Mouse (Mus musculus) spleen, embryonic (tissue): Measurements from ENCODE around the gene Akr1b8.
"Not testable (repeated sequence)": the region's sequence is repeated elsewhere in the genome, so short reads cannot be mapped to it uniquely, and the experiment has no call there.

ENCODE experiments used
- CTCF ChIA-PET: fragments of 350-600 bp; sonication (Branson Sonifier 250); formaldehyde crosslinking; loops from one replicate; lab custom pipeline; 2022; lab: Charles Lee

Gene Akr1b8

DNA sequence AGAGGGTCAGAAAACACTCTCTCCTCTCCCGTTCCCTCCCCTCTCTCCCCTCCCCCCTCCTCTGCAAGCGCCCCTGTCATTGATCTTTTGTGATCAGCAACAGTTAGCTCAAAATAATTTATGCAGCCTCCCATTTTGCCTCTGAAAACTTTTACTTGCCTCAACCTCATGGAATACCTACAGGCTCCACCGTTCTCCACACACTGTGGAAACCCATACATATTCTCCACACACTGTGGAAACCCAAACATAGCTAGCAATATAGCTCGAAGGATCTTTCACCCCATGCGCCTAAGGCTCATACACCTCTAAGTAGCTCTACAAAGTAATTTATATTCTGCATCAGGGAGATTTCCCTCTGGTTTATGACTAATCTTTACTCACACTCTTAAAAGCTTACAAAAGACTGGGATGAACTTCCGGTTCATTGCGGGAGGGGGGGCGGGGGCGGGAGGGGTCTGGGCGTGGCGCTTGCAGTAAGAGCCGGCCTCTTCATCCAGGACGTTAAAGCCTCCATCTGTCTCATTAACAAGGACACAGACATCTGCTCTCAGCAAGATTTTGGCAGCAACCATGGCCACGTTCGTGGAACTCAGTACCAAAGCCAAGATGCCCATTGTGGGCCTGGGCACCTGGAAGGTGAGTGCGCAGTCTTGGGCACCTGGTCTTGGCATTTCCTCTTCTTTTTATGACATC, at the start of gene Akr1b8:
Akr1b8 (plus strand) TSS at position 462 of the 696 bp plus-strand sequence.
- CTCF ChIA-PET: interaction anchor here (0.6 kb wide), 1 partner anchor 51 kb away, joined by 5 read pairs; no protein-coding TSS in a partner anchor

DNA sequence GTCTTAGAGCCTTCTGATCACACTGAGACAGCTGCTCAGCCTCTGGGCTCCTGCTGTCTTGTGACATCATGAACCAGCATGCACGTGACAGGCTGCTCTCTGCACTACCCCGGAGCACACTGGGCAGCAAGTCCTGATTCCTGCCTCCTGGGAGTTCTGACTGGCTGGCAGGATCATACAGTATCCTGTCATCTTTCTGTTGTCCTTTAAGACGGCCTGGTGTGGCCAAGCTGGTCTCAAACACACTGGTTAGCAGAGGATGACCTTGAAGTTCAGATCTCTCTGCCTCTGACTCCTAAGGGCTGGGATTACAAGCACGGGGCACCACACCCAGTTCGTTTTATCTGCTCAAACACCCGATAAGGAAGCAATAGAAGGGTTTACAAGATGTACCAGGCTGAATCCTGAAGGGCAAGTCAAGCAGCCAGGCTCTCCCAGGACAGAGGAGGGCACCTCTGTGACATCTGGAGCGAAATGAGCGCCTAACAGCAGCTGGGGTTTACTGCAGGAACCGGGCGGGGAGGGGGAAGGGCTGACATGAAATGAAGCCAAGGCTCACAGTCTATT, 49.2 kb upstream of the Akr1b8 start:
- CTCF ChIA-PET: interaction anchor here (1.2 kb wide), 1 partner anchor 12 kb away, joined by 3 read pairs; no protein-coding TSS in a partner anchor

DNA sequence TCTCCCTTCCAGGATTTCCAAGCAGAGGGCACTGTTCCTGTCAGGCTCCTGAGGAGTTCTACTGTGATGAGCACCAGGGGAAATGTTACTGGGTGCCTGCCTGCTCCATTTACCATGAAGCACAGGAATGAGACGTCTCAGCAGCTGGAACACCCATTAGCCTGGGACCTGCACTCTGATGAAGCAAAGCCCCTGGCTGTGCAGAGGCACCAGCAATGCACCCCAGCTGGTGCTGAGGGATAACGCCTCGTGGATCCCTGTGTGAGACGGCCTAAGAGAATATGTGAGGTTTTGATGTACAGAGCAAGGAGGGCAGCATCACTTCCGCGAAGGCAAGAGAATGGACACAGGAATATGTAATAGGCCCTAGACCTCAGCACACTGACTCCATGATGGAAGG, 47.1 kb upstream of the Akr1b8 start:
- CTCF ChIA-PET: no interaction called here

DNA sequence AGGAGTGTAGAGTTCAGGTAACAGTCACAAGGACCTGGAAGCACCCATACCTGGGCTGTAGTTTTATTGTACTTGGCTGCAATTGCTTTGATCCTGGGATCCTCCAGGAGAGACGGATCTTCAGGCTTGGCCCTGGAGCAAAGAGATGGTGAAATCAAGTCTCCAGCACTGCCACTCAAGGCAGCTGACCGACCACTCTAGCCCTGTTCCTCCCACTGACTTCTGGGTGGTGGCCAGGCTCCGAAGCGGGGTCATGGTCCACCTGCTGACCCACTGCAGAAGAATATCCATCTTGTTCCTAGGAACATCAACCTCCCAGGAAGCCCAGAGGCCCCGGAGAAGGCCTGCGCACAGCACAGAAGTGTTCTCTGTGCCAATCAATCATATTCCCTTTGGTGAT, 44.4 kb upstream of the Akr1b8 start:
- CTCF ChIA-PET: no interaction called here

DNA sequence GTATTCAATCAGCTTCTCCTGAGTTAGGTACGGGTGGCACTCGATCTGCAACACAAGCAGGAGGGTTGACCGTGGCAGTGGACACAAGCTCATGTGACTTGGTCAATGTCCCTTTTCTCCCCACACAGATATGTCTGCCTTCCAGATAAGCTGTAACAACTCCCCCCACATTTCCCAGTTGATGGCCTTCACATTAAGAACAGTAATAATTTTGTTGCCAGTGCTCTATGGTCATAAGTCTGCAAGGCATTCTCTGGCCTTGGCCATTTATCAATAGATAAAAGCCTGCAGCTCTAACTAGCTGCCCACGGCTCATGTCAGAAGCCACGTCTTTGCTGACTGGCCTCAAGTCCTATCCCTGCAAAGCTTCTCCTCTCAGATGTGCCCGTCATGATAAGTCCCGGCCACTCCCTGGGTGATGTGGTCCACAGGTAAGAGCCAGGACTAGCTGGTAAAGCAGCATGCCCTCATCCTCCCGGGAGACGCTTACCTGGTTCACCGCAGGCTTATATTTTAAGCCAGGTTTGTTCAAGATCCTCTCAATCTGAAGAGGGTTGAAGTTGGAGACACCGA, 43.8 kb upstream of the Akr1b8 start:
- CTCF ChIA-PET: no interaction called here

DNA sequence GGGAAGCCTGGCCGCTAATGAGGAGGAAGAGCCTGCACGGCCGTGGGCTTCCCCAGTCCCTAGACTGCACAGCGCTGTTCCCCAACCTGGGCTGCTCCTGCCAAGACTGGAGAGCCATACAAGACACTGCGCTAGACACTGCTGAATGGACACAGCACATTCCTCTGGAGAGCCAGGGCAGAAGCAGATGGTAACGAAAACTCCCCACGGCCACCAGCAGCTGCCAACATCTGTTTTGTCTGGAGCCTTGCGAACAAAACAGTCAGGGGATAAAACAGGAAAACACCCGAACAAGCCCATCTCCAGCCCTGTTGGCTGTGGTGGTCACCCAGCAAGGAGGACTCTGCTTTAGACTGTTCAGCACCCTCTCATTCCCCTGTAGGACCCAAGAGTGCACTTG, 40.5 kb upstream of the Akr1b8 start:
- CTCF ChIA-PET: no interaction called here

DNA sequence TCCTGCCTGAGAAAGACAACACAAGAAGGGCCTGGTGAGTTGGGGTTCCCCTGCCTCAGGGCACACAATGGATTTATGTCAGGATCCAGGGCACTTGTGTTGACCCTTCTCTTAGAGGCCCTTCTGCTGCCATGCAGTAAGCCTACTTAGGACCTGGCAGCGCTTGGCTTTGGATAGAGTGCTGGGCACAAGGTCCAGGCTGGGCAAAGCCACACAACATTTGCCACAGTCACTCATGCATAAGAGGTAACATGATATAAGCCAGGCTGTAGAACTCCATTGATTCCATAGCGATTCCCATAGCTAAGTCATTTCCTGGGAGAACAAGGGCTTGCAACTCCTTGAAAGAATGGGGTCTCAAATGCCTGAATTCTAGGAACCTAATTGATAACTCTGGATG, 40.0 kb upstream of the Akr1b8 start:
- CTCF ChIA-PET: no interaction called here

DNA sequence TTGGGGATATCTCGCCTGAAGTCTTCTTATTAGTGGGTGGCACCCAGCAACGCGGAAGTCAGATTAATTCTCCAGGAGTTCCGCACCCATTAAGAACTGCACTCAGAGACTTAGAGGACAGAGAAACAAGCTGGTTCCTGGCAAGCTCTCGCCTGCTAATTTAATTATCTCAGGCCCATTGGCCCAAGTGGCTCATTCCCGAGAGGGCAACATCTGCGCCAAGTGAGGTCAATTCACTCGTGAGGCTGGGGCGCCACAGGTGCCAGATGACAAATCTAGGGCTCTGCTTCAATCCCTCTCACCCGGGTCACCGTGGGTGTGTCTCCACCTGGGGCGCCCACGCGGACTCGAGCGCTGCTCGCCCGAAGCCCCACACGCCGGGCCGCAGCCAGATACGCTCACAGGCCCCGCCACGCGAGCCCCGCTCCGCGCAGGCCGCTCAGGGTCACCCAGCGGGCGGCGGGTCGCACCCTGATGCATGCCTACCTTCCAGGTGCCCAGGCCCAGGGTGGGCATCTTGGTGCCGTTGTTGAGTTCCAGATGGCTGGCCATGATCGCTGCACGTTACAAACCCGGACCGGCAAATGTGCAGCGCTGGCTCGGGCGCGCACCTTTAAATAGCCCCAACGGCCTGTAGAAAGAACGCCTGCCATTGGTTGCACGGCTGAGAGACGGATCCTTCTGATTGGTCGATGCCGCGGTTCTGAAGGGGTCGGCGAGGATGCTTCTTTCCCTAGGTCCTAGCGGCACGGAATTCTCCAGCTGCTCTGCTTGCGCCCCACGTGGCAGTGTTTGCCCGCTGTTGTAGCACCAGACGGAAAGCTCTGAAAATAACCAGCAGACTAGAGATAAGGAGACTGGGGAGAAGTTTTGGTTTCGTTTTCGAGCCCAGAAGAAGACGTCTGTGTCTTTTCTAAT, 36.8 kb upstream of the Akr1b8 start, which contains the start of gene Akr1b3:
Akr1b3 (minus strand) TSS at position 625 of the 918 bp plus-strand sequence.
- CTCF ChIA-PET: interaction anchor here (0.6 to 0.7 kb wide), 2 partner anchors 12 to 684 kb away, joined by 3 to 10 read pairs; no protein-coding TSS in a partner anchor

DNA sequence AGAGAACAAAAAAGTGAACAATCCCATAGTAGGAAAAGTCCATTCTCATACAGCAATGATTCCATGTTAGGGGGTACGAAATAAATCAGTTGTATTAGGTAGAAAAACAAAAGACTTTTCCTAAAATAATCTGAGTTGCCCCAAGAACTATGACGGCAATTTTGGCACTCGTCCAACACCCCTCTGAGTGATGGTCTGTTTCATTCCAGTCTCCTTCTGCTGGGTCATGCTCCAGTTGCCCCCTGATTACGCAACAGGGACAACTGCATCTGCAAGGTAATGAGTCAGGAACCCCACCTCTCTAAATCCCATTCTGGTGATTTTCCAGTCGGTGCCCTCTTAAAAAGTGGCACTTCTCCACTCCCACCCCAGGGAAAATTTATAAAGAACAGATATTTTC, 35.7 kb upstream of the Akr1b8 start:
- CTCF ChIA-PET: no interaction called here

DNA sequence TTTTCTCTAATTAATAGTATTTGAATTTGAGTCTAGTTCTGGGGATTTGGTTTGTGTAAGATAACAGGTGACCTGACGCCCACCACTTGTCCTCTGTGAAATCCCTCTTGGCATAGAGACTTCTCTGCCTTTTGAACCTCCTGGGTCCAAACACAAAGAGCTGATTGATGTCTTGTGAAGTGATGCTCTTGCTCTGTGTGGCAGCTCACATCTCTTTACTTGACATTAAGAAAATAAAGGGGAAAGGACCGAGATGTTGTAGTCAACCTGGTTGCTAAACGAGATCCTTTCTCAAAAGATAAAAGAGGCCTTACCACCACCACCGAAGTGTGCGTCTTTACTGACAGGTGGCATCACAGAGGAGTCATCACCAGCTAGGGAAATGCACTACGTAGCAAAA, 35.3 kb upstream of the Akr1b8 start:
- CTCF ChIA-PET: no interaction called here

DNA sequence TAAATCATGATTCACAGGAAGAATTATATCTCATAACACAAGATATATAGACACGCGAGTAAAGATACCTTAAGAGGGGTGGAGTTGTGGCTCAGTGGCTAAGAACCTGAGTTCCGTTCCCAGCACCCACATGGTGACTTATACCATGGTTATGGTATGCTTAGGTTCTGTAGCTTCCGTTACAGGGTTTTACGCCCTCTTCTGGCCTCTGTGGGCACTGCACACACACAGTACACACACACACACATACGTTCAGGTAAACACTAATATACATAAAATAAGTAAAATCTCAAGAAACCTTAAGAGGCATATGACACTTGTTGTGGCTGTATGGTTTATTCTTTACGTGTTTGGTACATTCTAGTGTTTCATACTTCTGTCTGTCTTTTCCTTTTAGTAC, 31.8 kb upstream of the Akr1b8 start:
- CTCF ChIA-PET: no interaction called here

DNA sequence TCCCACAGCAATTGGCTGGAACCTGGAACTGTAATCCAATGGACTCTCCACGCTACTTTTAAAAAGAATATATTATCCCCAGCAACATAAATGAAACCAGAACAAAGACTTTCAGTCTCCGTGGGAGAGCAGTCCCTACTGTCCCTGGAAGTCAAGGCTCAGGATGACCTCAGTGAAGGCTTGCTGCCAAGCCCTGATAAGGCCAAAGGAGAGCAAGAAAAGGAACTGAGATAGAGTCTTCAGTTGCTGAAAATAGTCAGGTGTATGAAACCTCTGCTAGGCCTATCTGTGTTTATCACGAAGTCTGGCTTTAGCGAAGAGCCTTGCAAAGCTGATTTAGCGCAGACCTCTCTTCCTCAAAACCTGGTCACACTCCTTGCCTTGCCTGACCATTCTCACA, 22.5 kb upstream of the Akr1b8 start:
- CTCF ChIA-PET: no interaction called here

DNA sequence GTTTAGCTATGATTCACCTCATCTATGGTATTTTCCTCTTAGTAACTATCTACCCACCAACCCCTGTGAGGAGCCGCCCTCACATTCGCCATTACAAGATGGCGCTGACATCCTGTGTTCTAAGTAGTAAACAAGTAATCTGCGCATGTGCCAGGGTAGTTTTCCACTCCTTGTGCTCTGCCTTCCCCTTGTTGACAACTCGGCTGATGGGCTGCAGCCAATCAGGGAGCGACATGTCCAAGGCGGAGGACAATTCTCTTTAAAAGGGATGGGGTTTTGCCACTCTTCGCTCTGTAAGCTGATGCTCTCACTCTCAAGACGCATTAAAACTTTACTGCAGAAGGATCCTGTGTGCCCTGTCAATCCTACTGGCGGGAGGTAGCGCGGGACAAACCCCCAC, 22.1 kb upstream of the Akr1b8 start:
- CTCF ChIA-PET: not testable (repeated sequence)

DNA sequence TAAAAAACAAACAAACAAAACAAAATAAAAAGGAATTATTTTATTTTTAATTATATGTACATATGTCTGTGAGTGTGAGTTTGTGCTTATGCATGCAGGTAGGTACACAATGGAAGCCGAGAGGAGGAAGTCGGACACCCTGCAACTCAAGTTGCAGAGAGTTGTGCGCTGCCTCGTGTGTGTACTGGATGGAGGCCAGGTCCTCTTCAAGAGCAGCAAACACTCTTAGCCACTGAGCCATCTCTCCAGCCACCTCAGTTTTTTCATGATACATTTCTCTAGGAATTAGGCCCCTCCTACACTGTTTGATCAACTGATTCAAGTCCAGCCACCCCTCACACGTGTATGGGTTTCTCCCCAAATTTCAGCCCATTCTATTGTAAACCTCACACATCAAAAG, 19.2 kb upstream of the Akr1b8 start:
- CTCF ChIA-PET: no interaction called here

DNA sequence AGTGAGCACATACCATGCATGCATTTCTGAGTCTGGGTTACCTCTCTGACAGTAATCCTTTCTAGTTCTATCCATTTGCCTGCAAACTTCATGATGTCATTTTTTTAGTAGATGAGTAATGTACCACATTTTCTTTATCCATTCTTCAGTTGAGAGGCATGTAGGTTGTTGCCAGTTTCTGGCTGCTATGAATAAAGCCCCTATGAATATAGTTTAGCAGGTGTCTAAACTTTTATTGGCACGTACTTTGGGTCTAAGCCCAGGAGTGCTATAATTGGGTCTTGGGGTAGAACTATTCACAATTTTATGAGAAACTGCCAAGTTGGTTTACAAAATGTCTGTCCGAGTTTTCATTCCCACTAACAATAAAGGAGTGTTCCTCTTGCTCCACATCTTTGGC, 16.1 kb upstream of the Akr1b8 start:
- CTCF ChIA-PET: no interaction called here

DNA sequence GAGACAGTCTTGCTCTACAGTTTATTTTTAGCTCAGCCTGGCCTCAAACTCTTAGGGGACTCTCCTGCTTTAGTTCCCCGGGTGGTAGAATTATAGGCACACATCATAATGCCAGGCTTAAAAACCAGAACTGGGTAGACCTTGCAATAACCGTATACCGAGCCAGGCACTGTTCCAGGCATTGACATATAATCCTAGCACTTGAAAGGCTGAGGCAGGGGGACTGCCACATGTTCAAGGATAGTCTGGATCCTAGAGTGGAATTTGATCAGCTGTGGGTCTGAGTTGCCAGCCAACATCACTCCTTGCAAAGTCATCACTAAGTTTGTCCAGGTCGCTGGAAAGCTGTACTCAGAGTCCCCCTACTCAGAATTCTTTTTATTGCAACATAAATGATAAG, 11.9 kb upstream of the Akr1b8 start:
- CTCF ChIA-PET: interaction anchor here (0.6 kb wide), 1 partner anchor 1060 kb away, joined by 3 read pairs; no protein-coding TSS in a partner anchor

DNA sequence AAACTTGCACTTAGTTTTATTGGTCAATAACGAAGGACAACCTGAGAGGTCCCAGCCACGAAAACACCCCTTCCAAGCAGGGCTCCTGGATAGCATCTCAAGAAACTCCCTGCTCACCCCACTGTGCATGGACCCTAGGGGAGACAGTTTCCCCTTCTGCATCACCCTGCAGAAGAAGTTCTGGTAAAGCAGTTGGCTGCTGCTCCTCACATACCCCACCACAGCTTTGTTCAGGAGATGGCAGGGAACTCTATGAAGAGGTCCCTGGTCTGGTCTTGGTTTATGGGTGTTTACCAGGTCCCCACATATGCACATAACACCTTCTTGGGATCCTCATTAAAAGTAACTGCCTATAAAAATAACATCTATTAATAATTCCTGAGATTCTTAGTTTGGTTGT, 11.4 kb upstream of the Akr1b8 start:
- CTCF ChIA-PET: no interaction called here

DNA sequence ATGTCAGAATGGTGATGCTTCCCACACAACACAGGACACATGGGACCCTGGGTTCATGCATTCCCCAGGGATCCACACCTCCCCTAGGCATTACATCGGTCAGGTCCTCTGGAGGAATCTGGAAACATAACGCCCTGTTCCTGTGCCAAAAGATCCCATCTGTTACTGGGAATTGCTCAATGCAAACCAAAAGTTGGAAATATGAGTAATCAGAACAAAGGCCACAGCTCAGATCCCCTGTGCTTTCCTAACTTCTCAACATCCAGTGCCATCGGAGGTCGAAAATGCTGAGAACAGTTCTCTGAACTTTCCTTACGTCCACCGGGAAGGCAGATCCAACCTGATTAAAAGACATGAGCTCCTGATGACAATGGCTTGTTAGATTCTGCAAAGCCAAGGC, 10.5 kb upstream of the Akr1b8 start:
- CTCF ChIA-PET: no interaction called here

DNA sequence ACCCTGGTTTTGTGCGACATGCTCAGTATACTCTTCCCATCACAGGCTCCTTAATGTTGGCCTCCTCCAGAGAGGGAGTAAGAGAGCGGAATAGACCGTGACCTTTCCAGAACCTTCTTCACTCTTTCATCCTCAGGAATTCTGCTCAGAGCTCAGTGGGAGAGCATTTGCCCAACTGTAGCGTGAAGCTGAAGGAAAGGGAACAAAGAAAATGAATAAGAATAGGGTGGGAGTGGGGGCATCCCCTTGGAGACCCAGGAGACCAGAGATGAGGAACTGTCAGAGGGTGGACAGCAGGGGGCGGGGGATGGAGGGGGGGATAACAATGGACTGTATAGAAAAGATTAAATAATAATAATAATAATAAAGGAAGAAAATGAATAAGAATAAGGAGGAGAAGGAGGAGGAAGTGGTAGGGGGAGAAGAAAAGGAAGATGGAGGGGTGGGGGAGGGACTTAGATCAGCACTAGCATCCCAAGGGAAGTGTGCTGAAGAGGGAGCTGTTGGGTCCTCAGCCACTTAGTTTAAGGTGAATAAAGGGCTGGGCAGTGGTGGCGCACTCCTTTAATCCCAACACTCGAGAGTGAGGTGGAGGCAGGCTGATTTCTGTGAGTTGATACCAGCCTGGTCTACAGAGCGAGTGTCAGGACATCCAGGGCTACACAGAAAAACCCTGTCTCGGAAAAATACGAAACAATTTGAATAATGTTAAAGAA, 9.6 kb upstream of the Akr1b8 start:
- CTCF ChIA-PET: interaction anchor here (0.6 kb wide), 1 partner anchor 50 kb away, joined by 3 read pairs; no protein-coding TSS in a partner anchor

DNA sequence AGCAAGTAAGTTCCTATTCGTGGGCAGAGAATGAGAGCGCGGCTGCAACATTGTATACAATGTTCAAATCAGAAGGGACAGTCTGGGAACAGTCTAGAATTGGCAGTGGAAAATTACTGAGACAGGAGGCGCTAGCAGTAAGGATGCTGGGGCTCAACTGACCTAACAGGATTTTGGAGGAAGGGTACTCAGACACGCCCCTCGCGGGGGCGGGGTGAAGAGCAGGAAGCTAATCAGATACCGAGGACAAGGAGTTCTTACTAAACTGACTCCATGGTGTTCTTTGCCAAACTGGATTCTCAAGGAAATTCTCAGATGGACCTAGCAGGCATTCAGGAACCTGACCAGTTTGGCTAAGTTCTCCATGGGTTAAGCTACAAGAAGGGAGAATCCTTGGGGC, 9.0 kb upstream of the Akr1b8 start:
- CTCF ChIA-PET: interaction anchor here (0.6 to 1.7 kb wide), 4 partner anchors 10 to 758 kb away, joined by 3 to 6 read pairs (median 4); no protein-coding TSS in a partner anchor
